Mouse (Mus musculus) gastrocnemius, postnatal 25 days (tissue): ENCODE measurements around the gene March6. TPM values are rescaled to one million over a fixed set of nuclear protein-coding genes. Genes with fewer than 3 reads are reported as not detected.

Experiments
- DNase-seq: peaks from one replicate; pipeline ENCODE4 v3.0.0; 2022
- total RNA-seq, 2 experiments: library from RNA; stranded (reverse); gene quantifications; 1 replicate in 1 of 2; 2 replicates in 1 of 2; pipeline ENCODE4 v1.2.3; 2021

Gene March6
- total RNA-seq, 2 experiments from 2014 or later = 94.5 to 100 TPM

DNA sequence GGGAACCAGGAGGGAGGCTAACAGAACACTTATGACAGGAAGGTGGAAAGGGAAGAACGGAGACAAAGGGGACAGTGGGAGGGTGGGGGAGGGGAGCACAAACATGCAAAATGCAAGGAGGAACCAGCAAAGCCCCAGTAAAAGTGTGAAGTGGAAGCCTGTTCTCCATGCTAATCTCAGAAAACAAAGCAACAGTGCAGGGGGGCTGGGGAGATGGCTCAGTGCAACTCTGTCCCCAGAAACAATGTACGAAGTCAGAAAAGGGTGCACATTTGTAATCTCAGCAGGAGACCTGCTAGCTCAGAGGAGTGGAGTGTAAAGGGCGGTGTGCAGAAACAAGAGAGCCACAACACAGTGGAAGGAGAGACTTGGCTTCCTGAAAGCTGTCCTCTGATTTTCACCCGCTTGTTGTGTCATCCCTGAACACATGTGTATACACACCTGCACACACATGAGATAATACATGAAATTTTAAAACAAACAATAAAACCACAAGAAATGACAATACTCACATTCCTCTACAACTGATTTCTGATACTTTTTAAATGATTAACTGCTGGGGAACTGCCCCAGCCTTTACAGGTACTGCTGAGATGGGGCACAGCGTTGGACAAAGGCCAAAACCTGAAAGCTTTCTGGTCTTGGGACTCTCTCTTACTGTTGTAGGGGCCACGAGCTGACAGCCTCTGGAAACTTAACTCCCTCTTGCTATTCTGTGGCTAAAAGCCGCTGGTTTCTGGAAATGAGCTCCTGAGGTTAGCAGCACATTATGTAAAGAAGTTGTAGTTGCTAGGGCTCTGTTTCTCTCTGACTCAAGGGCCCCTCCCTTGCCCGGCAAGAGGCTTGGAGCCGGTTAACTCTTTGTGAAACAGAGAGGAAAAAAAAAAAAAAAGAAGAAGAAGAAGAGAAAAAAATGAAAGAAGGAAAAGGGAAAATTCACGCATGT, 11.4 kb upstream of the March6 start:
- DNase-seq = no peak

- no peak for DNase-seq
Measured at GRCm38 (mm10) chr15:31540513-31540802, 9.6 kb upstream of the March6 start.

DNA sequence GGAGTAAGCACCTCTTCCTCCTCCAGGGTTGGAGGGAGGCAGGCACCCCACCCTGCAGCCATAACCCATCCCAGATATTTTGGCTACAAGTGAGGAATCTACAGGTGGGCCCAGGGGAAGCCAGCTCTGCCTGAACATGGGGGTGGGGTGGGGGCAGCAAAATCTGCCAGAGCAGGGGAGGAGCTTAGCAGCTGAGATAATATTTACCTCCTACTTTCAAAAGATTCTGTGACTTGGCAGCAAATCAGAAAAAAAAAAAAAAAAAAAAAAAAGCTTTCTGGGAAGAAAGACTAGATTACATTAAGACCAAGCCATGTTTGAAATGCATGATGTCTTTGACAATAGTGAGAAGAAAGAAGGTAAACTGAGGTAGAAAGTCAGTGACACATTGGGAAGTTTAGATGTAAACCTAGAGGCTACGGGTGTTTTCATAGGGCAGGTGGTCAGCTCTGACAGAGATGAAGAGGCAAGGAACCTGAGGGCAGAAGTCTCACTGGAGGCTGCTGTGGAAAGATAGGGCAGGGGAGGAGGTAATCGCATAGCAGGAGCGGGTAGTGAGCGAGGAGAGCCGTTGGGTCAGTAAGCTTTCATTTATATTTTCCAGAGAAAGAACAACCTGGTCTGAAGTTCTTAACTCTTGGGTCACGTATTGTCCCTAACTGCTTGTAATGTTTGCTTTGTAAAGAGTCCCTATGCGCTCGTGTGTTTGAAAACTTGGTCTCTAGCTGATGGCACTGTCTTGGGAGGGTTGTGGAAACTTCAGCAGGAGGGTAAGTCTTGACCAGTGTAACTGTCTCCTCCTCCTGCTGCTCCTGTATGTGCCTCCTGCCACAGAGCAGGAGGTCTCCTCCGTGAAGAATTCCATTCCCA, 9.0 kb upstream of the March6 start:
- no peak for DNase-seq

- DNase-seq = no peak
Measured at GRCm38 (mm10) chr15:31538346-31538745, 7.5 kb upstream of the March6 start.

GRCm38 (mm10) chr15:31537706-31538105, 6.9 kb upstream of the March6 start:
- DNase-seq = no peak

GRCm38 (mm10) chr15:31536051-31536737, 5.3 kb upstream of the March6 start:
- no peak for DNase-seq

DNA sequence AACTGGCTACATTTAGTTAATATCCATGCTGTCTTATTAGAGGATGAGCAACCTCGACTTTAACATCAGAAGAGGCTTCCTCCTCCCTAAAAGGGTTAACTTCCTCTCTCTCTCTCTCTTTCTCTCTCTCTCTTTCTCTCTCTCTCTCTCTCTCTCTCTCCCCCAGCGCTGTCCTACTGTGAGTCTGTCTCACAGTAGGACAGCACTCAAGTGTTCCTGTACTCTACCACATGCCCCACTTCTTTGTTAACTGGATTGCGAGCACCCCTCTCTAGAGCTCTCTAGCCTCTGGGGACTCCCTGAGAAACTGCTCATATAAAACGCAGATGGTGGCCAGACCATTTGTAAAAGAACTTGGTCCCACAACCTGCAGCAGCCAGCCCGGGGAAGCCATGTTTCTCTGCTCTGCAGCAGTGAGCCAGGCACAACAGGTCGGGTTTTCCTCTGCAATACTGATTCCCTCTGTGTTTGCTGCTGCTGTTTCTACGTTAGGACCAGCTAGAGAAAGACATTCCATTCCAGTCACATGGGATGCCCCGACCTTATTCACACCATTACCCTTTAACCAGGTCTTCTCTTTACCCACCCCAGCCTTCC, 4.5 kb upstream of the March6 start:
- DNase-seq = no peak

- DNase-seq = no peak
Measured at GRCm38 (mm10) chr15:31534421-31535258, 3.8 kb upstream of the March6 start.

GRCm38 (mm10) chr15:31533529-31533928, 2.7 kb upstream of the March6 start:
- no peak for DNase-seq

GRCm38 (mm10) chr15:31532331-31533021, 1.6 kb upstream of the March6 start:
- DNase-seq = no peak

DNA sequence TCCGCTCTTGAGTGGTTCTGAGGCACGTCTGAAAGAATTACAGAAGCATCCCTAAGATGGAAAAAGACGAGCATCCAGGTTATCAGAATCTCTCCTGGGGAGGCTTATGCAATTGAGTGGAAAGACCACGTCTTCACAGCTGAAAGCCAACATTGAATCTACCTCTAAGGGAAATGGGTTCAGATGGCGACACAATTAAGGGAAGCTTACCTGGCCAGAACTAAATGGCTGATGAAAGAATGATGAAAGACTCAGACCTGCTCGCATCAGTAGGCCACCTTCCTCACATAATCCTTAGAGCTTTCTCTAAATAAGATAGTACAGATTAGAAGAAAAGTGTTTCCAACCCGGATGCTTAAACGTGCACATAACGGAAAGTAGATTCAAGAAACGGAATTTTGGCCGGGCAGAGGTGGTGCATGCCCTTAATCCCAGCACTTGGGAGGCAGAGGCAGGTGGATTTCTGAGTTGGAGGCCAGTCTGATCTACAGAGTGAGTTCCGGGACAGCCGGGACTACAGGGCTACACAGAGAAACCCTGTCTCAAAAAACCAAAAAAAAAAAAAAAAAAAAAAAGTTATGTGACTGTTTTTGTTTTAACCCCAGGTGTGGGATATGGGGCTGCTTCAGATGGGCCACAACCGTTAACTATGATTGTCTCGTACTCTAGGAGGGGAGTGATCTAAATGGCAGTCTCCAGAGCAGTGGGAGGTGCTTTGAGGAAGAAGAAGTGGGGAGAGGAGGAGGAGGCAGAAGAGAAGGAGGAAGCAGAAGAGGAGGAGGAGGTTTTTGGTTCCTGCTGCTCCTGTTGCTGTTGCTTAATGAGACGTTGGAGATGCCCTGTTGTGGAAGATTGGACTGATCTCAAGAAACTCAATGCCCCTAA, 835 bp upstream of the March6 start:
- no peak for DNase-seq

GRCm38 (mm10) chr15:31529811-31530658, 818 bp downstream of the March6 start:
- peak; percentile 42 for DNase-seq

- DNase-seq = no peak
Measured at GRCm38 (mm10) chr15:31529103-31529502, 1.8 kb downstream of the March6 start.

- no peak for DNase-seq
Measured at GRCm38 (mm10) chr15:31528477-31528876, 2.4 kb downstream of the March6 start.

DNA sequence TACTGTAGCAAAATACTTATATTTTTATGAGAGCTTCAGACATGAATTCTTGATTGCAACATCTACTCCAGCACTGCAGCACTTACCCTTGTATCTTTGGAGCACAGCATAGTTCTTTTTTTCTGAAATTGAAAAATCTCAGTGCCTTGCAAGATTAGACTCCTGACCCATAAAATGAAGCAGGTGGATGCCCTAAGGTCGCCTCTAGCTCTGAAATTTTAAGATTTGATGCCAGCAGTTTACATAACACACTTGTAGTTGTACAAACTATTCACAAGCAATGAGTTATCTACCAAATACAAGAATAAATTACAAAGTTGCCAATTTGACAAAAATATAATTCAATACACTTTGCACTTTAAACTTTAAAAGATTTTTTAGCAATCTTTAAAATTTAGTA, 4.4 kb downstream of the March6 start:
- no peak for DNase-seq

DNA sequence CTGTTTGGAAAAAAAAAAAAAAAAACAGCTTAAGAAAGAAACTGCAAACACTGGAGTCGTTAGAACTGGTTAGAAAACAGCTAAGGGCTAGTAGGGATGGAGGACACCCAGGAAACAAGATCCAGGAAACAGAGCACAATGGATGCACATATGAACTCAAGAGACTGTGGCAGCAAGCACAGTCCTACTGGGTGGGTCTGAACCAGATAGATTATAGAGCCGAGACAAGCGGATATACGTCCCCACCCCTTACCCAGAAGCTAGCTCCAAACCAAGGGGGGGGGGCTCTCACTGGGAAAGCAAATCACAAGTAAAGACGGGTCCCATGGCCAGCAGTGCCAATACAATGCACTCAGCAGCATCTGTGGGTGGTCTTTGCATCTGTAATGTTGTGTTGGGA, 11.9 kb downstream of the March6 start:
- no peak for DNase-seq

DNA sequence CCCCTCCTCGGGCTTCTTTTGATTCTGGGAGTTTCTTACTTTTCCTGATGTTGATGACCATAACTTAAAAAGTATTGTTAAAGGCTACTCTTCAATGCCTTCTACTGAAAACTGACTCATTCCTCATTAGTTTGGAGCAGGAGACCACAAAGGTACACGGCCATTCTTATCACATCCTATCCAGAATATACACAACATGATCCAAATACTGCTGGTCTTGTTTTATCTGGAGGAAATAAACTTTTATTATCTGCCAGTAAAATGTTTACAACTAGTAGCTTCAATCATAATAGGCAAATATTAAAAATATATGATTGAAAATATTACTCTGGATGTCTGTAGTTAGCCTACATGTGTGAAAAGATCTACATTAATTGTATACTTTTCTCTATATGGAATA, 12.5 kb downstream of the March6 start:
- no peak for DNase-seq

GRCm38 (mm10) chr15:31517186-31517585, 13.7 kb downstream of the March6 start:
- DNase-seq = no peak

DNA sequence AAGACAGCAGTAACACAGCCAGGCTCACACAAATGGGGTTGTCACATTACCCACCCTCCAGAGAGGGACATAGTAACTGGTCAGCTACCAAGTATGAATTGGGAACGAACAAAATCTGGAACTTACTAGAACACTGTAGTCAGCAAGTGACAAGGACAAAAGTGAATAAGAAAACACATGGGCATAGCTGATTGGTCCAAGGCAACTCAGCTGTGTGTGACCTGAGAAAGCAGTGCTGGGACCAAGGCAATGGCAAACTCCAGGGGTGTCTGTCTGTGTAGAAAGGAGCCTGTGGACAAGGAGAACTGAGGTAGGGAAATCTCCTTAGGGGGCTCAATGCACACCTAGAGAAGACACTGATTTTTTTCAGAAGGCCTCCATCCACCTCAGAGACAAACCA, 19.1 kb downstream of the March6 start:
- no peak for DNase-seq
